Mouse (Mus musculus) ES-Bruce4 (cell line): ENCODE results near the gene Cldn10.

Experiments
- EP300 ChIP-seq: IDR thresholded peaks from 2 replicates; pipeline ENCODE4 v1.6.1; 2011; ENCODE audit warnings: low read depth, low read length; ENCODE audit not compliant: insufficient read depth
- POLR2A ChIP-seq: IDR thresholded peaks from one replicate; pipeline ENCODE4 v1.8.1; 2011; ENCODE audit warnings: low read length; ENCODE audit not compliant: insufficient read depth

DNA sequence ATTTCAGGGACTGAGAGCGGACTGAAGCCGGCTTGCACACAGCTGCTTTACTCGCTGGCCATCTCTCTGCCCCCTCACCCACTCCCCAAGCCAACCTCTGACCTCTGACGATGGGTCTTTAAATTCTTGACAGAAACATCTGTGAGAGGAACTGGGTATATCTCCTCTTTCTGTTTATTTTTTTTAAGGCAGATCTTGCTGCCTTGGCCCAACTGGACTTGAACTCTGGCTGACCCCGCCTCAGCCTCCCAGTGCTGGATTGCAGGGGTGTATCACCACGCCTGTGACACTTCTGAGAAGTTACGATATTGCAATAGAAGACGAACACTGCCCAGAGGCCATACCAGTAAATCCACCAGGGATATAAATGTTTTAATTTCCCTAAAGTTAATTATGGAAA lies 122.2 kb downstream of the Cldn10 start:
- no peak for TF ChIP-seq POLR2A
- no peak for TF ChIP-seq EP300
